Mouse (Mus musculus) layer of hippocampus, postnatal 25 days (tissue): ENCODE measurements around the gene Gm8922. TPM values are rescaled to one million over a fixed set of nuclear protein-coding genes. Genes with fewer than 3 reads are reported as not detected.
"Not testable (repeated sequence)": the region's sequence is repeated elsewhere in the genome, so short reads cannot be mapped to it uniquely, and the experiment has no call there.

Experiments used
- DNase-seq, 2 experiments: peaks; one replicate each; pipeline ENCODE4 v3.0.0; 2022; ENCODE audit warnings: mixed read lengths in 2 of 2, low spot score in 1 of 2; ENCODE audit errors: extremely low spot score in 1 of 2
- total RNA-seq, 2 experiments: library from RNA; stranded (reverse); gene quantifications; 2 replicates each; pipeline ENCODE4 v1.2.3; 2021

The Gm8922 gene
- not detected for total RNA-seq

DNA sequence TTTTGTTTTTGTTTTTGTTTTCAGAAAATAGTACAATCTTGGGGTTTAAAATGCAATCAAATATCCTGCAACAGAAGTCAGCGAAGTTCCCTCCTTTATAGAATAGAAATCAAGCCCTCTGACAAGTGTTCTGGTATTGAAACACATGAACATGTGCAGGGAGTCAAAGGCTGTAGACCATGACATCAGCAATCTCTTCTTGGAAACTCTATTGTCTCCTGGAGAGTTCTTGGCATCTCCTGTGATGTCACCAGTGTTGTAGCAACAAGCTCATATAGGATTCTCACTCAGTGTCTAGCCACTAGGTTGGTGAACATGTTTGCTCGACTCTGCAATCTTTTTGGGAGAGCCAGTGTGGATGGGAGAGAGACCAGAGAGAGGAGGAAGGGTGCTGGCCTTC lies at the start of gene Gm8922:
Gene Gm8922, plus strand, starts transcription at position 301 of the 400 bp plus-strand sequence.
- DNase-seq: not testable (repeated sequence)

Other genes starting within 250 kb of the Gm8922 start
- gene Gm8906, start 179.3 kb upstream of the Gm8922 start, total RNA-seq: not detected
- not detected for gene Gm6460, start 87.0 kb upstream of the Gm8922 start, total RNA-seq
- gene Gm8926, start 88.6 kb downstream of the Gm8922 start, total RNA-seq: not detected
- gene Gm6465, start 163.6 kb downstream of the Gm8922 start, total RNA-seq: not detected
- gene 4933402N22Rik, start 236.1 kb downstream of the Gm8922 start, total RNA-seq: not detected